Mouse (Mus musculus): Measurements from ENCODE around the gene Psmd12. TPM values are rescaled to one million over a fixed set of nuclear protein-coding genes. Genes with fewer than 3 reads are reported as not detected.

The Psmd12 gene
- polyA plus RNA-seq, 1 experiment from 2014 or later = 218 TPM

DNA sequence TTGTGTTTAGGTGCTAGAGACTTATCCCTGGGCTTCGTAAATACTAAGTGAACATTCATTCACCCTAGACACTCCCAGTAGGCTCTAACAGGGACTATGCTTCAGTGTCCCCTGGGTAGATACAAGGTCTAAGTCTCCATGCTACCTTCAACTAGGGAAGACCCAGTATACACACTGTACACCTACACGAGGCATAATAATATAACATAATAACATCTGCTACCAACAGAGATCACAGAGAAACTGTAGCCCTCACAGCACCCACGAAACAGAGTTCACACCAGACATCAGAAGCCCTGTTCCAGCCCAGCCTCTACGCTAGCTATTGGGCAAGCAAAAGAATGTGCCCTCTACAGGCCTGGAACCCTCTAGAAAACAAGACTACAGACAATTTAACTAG is 14.2 kb upstream of the Psmd12 start:
- no peak overlapping the region for H3K9ac ChIP-seq (ENCODE audit: low read length)
- no peak for ATAC-seq (replicated peaks; ENCODE audit: low FRiP score)
- no peaks in the 10 kb centered on the region for H3K27me3 ChIP-seq (ENCODE audit: control insufficient read depth, insufficient read depth, low read length)
- H3K4me1 ChIP-seq (replicated peaks; ENCODE audit: control insufficient read depth, insufficient read depth, low read length) = 0 out of 2 replicates have a peak, but pooled peaks cover 2% of the 10 kb centered on the region
- no peak overlapping the region for H3K4me2 ChIP-seq (ENCODE audit: low read depth, low read length, severe bottlenecking)
- no peak overlapping the region for H3K27ac ChIP-seq (ENCODE audit: low read depth, low read length)
- H3K9me3 ChIP-seq (ENCODE audit: control insufficient read depth, low read length) = no peaks in the 10 kb centered on the region; the same call in 1 of the 2 replicates
- no peaks in the 10 kb centered on the region for H3K36me3 ChIP-seq (ENCODE audit: control insufficient read depth, insufficient read depth, low read length)
- no peak overlapping the region for H3K4me3 ChIP-seq (ENCODE audit: low read depth, low read length)
- no peak for DNase-seq (ENCODE audit: low spot score)
- 96% methylated on average over 4 of the region's 4 CpGs for WGBS

DNA sequence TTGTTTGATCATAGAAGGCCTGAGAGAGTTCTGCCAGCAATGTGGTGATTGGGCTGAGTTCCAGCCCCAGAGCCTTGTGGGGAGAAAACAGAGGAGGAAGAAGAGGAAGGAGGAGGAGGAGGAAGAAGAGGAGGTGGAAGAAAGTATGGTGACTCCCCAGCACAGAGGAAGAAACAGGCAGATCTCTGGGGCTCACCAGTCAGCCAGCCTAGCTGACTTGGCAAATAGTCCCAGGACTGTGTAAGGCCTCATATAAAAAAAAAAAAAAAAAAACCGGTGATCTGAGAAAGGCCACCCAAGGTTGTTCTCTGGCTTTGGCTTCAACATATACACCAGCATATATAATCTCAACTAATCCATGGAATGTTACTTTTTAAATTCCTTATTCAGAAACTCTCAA is 13.3 kb upstream of the Psmd12 start:
- DNase-seq (ENCODE audit: low spot score) (no peak), ATAC-seq (replicated peaks; ENCODE audit: low FRiP score) (no peak)
- 60% methylated on average over 1 of the region's 1 CpGs for WGBS

GRCm38 (mm10) chr11:107466611-107467391 is 12.5 kb upstream of the Psmd12 start:
- Histone ChIP-seq H3K4me3 (ENCODE audit: low read depth, low read length) (no peak overlapping the region), H3K9me3 (ENCODE audit: control insufficient read depth, low read length) (no peaks in the 10 kb centered on the region; the same call in 1 of the 2 replicates), H3K27me3 (ENCODE audit: control insufficient read depth, insufficient read depth, low read length) (no peaks in the 10 kb centered on the region), H3K27ac (ENCODE audit: low read depth, low read length) (no peak overlapping the region), H3K36me3 (ENCODE audit: control insufficient read depth, insufficient read depth, low read length) (no peaks in the 10 kb centered on the region), H3K4me1 (replicated peaks; ENCODE audit: control insufficient read depth, insufficient read depth, low read length) (peaks cover 2% of the 10 kb centered on the region; the same call in 1 of the 2 replicates), H3K4me2 (ENCODE audit: low read depth, low read length, severe bottlenecking) (no peak overlapping the region), H3K9ac (ENCODE audit: low read length) (no peak overlapping the region)
- WGBS = 80% methylated on average over 6 of the region's 6 CpGs
- ATAC-seq (replicated peaks; ENCODE audit: low FRiP score) (no peak), DNase-seq (ENCODE audit: low spot score) (no peak)

More for the DNA sequence above, 13.3 kb upstream of the Psmd12 start:
- H3K4me2 ChIP-seq (ENCODE audit: low read depth, low read length, severe bottlenecking) = no peak overlapping the region
- H3K27ac ChIP-seq (ENCODE audit: low read depth, low read length) = no peak overlapping the region
- no peaks in the 10 kb centered on the region; the same call in 1 of the 2 replicates for H3K9me3 ChIP-seq (ENCODE audit: control insufficient read depth, low read length)
- no peak overlapping the region for H3K4me3 ChIP-seq (ENCODE audit: low read depth, low read length)
- no peaks in the 10 kb centered on the region for H3K27me3 ChIP-seq (ENCODE audit: control insufficient read depth, insufficient read depth, low read length)
- H3K36me3 ChIP-seq (ENCODE audit: control insufficient read depth, insufficient read depth, low read length) = no peaks in the 10 kb centered on the region
- 0 out of 2 replicates have a peak, but pooled peaks cover 2% of the 10 kb centered on the region for H3K4me1 ChIP-seq (replicated peaks; ENCODE audit: control insufficient read depth, insufficient read depth, low read length)
- H3K9ac ChIP-seq (ENCODE audit: low read length) = no peak overlapping the region

DNA sequence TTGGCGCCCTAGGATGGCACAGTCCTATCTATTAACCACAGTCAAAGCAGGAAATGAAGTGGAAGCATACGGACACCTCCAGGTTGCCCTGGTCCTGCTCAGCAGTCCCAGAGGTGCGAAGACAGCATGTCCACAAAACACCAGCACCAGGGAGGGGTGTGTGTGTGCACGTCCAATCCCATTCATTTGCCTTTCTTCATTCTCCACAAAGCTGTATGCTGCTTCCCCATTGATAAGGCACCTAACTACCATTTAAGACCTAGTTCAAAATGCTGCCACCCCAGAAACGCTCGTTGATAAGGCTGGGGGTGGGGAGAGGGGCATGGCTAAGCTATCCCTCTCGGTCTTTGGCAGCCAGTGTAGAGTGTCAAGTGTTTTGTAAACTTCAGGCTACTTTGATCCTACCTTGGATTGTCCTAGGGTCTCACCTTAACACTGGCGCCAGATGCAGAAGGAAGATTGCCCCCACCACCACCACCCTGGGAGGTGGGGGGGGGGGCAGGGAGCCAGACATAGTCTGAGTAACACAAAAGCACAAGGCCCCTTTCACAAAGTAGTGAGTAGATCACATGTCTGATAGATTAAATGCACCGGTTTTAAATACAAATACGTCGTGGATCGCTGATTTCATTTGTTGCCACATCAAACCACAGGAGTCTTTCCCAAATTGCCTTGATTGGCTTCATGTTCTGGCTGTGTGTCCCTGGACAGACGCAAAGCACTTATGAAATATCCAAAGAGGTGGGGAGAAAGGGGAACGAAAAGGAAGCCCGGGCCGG is 10.8 kb upstream of the Psmd12 start:
- no peaks in the 10 kb centered on the region for H3K36me3 ChIP-seq (ENCODE audit: control insufficient read depth, insufficient read depth, low read length)
- 20% methylated on average over 16 of the region's 16 CpGs for WGBS
- 0 out of 2 replicates have a peak, but pooled peaks have one; percentile 2 for ATAC-seq (replicated peaks; ENCODE audit: low FRiP score)
- no peaks in the 10 kb centered on the region for H3K9me3 ChIP-seq (ENCODE audit: control insufficient read depth, low read length)
- peaks cover 2% of the 10 kb centered on the region; the same call in 1 of the 2 replicates for H3K4me1 ChIP-seq (replicated peaks; ENCODE audit: control insufficient read depth, insufficient read depth, low read length)
- H3K9ac ChIP-seq (ENCODE audit: low read length) = peak overlapping the region; percentile 92
- H3K4me3 ChIP-seq (ENCODE audit: low read depth, low read length) = peak overlapping the region; percentile 86
- peak; percentile 53 for DNase-seq (ENCODE audit: low spot score)
- H3K4me2 ChIP-seq (ENCODE audit: low read depth, low read length, severe bottlenecking) = peak overlapping the region; percentile 74
- H3K27me3 ChIP-seq (ENCODE audit: control insufficient read depth, insufficient read depth, low read length) = no peaks in the 10 kb centered on the region
- H3K27ac ChIP-seq (ENCODE audit: low read depth, low read length) = peak overlapping the region; percentile 89; the same call in 1 of the 2 replicates

GRCm38 (mm10) chr11:107469031-107469522 is 10.2 kb upstream of the Psmd12 start:
- no peaks in the 10 kb centered on the region for H3K27me3 ChIP-seq (ENCODE audit: control insufficient read depth, insufficient read depth, low read length)
- H3K9me3 ChIP-seq (ENCODE audit: control insufficient read depth, low read length) = no peaks in the 10 kb centered on the region
- H3K9ac ChIP-seq (ENCODE audit: low read length) = peak overlapping the region; percentile 92
- ATAC-seq (replicated peaks; ENCODE audit: low FRiP score) (peak; percentile 89), DNase-seq (ENCODE audit: low spot score) (peak; percentile 92)
- H3K4me2 ChIP-seq (ENCODE audit: low read depth, low read length, severe bottlenecking) = peak overlapping the region; percentile 74
- H3K4me1 ChIP-seq (replicated peaks; ENCODE audit: control insufficient read depth, insufficient read depth, low read length) = peaks cover 2% of the 10 kb centered on the region; the same call in 1 of the 2 replicates
- H3K4me3 ChIP-seq (ENCODE audit: low read depth, low read length) = peak overlapping the region; percentile 86
- WGBS = under 1% methylated on average over 38 of the region's 38 CpGs
- H3K36me3 ChIP-seq (ENCODE audit: control insufficient read depth, insufficient read depth, low read length) = no peaks in the 10 kb centered on the region
- H3K27ac ChIP-seq (ENCODE audit: low read depth, low read length) = peak overlapping the region; percentile 89

DNA sequence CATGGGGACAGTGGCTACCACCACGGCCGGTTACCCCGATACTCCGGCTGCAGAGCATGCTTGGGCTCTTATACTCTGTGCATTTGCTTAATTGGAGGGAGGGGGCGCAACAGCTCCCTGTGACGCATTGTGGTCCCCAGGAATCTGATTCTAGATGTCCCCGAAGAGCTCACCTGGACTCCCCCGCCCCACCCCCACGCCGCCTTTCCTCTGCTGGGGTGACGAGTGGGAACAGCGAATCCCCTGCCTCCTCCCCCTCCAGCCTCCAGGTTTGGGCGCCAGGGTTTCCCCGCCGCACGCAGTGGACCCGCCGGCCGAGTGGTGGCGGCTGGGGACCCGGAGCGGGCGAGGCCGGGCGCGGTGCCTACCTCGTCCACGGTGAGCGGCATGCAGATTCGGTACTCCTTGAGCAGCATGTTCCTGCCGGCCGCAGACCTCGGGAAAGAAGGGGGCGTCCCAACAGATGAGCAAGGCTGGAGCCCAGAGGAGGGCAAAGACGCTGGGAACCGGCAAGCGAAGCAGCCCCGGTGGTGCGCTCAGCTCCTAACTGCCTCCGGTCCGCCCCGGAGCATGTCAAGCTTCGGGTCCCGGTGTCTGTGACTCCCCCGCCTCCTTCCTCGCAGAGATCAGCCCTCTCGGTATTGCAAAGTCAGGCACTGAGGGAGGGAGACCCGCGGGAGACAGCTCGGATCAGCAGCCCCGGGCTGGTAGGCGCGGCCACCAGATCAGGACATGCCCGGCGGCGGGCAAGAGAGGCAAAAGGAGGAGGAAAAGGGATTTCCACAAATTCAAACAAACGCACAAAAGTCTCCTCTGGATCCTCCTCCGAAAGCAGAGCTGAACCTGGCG is 9.5 kb upstream of the Psmd12 start:
- Histone ChIP-seq H3K9me3 (ENCODE audit: control insufficient read depth, low read length) (no peaks in the 10 kb centered on the region), H3K4me2 (ENCODE audit: low read depth, low read length, severe bottlenecking) (peak overlapping the region; percentile 74), H3K9ac (ENCODE audit: low read length) (peak overlapping the region; percentile 92), H3K27ac (ENCODE audit: low read depth, low read length) (peak overlapping the region; percentile 89), H3K27me3 (ENCODE audit: control insufficient read depth, insufficient read depth, low read length) (no peaks in the 10 kb centered on the region), H3K4me1 (replicated peaks; ENCODE audit: control insufficient read depth, insufficient read depth, low read length) (peaks cover 2% of the 10 kb centered on the region; the same call in 1 of the 2 replicates), H3K36me3 (ENCODE audit: control insufficient read depth, insufficient read depth, low read length) (no peaks in the 10 kb centered on the region), H3K4me3 (ENCODE audit: low read depth, low read length) (peak overlapping the region; percentile 86)
- under 1% methylated on average over 59 of the region's 59 CpGs for WGBS
- ATAC-seq (replicated peaks; ENCODE audit: low FRiP score) (peak; percentile 49), DNase-seq (ENCODE audit: low spot score) (peak; percentile 85)

GRCm38 (mm10) chr11:107470521-107471041 is 8.7 kb upstream of the Psmd12 start, which contains the start of gene Pitpnc1:
Gene Pitpnc1 (minus strand): TSS chr11:107470699.
- H3K4me2 ChIP-seq (ENCODE audit: low read depth, low read length, severe bottlenecking) = peak within 1 kb of the TSS; percentile 74
- H3K36me3 ChIP-seq (ENCODE audit: control insufficient read depth, insufficient read depth, low read length) = no peaks in the 10 kb centered on the region
- under 1% methylated on average over 37 of the region's 37 CpGs for WGBS
- H3K4me3 ChIP-seq (ENCODE audit: low read depth, low read length) = peak within 1 kb of the TSS; percentile 86
- no peaks in the 10 kb centered on the region for H3K9me3 ChIP-seq (ENCODE audit: control insufficient read depth, low read length)
- DNase-seq (ENCODE audit: low spot score) (peak; percentile 94), ATAC-seq (replicated peaks; ENCODE audit: low FRiP score) (peak; percentile 89)
- peak within 1 kb of the TSS; percentile 92 for H3K9ac ChIP-seq (ENCODE audit: low read length)
- H3K27ac ChIP-seq (ENCODE audit: low read depth, low read length) = peak within 1 kb of the TSS; percentile 89
- H3K27me3 ChIP-seq (ENCODE audit: control insufficient read depth, insufficient read depth, low read length) = no peaks in the 10 kb centered on the region
- H3K4me1 ChIP-seq (replicated peaks; ENCODE audit: control insufficient read depth, insufficient read depth, low read length) = peaks cover 2% of the 10 kb centered on the region; the same call in 1 of the 2 replicates
